Mouse (Mus musculus): ENCODE data around the gene Ano6.
"Not testable (repeated sequence)": the region's sequence is repeated elsewhere in the genome, so short reads cannot be mapped to it uniquely, and the experiment has no call there.

Ano6 gene

GRCm38 (mm10) chr15:95826516-95826915 lies 35.9 kb downstream of the Ano6 start:
- DNase-seq (ENCODE audit: low read depth, low spot score): no peak

- peak; percentile 89 for DNase-seq (ENCODE audit: low read depth, low spot score)
These were observed 36.9 kb downstream of the Ano6 start for GRCm38 (mm10) chr15:95827465-95827971.

- not testable (repeated sequence) for DNase-seq (ENCODE audit: low read depth, low spot score)
These were observed 37.5 kb downstream of the Ano6 start for GRCm38 (mm10) chr15:95828018-95828646.

GRCm38 (mm10) chr15:95828647-95829254 lies 38.1 kb downstream of the Ano6 start:
- peak; percentile 89 for DNase-seq (ENCODE audit: low read depth, low spot score)

- DNase-seq (ENCODE audit: low read depth, low spot score): peak; percentile 86
These were observed 39.0 kb downstream of the Ano6 start for GRCm38 (mm10) chr15:95829553-95830205.

GRCm38 (mm10) chr15:95830206-95830560 lies 39.5 kb downstream of the Ano6 start:
- peak; percentile 92 for DNase-seq (ENCODE audit: low read depth, low spot score)

GRCm38 (mm10) chr15:95833292-95833691 lies 42.6 kb downstream of the Ano6 start:
- no peak for DNase-seq (ENCODE audit: low read depth, low spot score)

- no peak for DNase-seq (ENCODE audit: low read depth, low spot score)
These were observed 45.4 kb downstream of the Ano6 start for GRCm38 (mm10) chr15:95836077-95836476.

GRCm38 (mm10) chr15:95836646-95837434 lies 46.2 kb downstream of the Ano6 start:
- no peak for DNase-seq (ENCODE audit: low read depth, low spot score)

GRCm38 (mm10) chr15:95837570-95837969 lies 46.9 kb downstream of the Ano6 start:
- DNase-seq (ENCODE audit: low read depth, low spot score): no peak

- peak; percentile 50 for DNase-seq (ENCODE audit: low read depth, low spot score)
These were observed 47.8 kb downstream of the Ano6 start for GRCm38 (mm10) chr15:95838171-95839020.

GRCm38 (mm10) chr15:95839789-95840188 lies 49.1 kb downstream of the Ano6 start:
- no peak for DNase-seq (ENCODE audit: low read depth, low spot score)

GRCm38 (mm10) chr15:95843183-95843949 lies 52.7 kb downstream of the Ano6 start:
- DNase-seq (ENCODE audit: low read depth, low spot score): no peak

GRCm38 (mm10) chr15:95844412-95844811 lies 53.8 kb downstream of the Ano6 start:
- DNase-seq (ENCODE audit: low read depth, low spot score): peak; percentile 68

- DNase-seq (ENCODE audit: low read depth, low spot score): no peak
These were observed 55.5 kb downstream of the Ano6 start for GRCm38 (mm10) chr15:95846102-95846501.

- no peak for DNase-seq (ENCODE audit: low read depth, low spot score)
These were observed 57.9 kb downstream of the Ano6 start for GRCm38 (mm10) chr15:95848493-95849064.

GRCm38 (mm10) chr15:95849513-95850411 lies 59.1 kb downstream of the Ano6 start:
- peak; percentile 89 for DNase-seq (ENCODE audit: low read depth, low spot score)

GRCm38 (mm10) chr15:95850546-95850945 lies 59.9 kb downstream of the Ano6 start:
- DNase-seq (ENCODE audit: low read depth, low spot score): no peak
